Mouse (Mus musculus) kidney, embryonic 16.5 days (tissue): ENCODE results near the gene Klc4. TPM values are rescaled to one million over a fixed set of nuclear protein-coding genes. Genes with fewer than 3 reads are reported as not detected.

Experiments
- ATAC-seq: fragments of 200-750 bp; cut with Nextera tagmentation; 2 replicates; pipeline ENCODE4 v1.8.0; 2017; ENCODE audit warnings: moderate TSS enrichment; ENCODE audit not compliant: low FRiP score, low TSS enrichment
- H3K27ac ChIP-seq: fragments of 300-500 bp; sonication (generic); 2 replicates; pipeline ENCODE4 v1.5.1; 2014; ENCODE audit warnings: low read length
- H3K27me3 ChIP-seq: fragments of 300-500 bp; sonication (generic); 2 replicates; pipeline ENCODE4 v1.6.1; 2014; ENCODE audit warnings: low read length, control low read depth, mixed read lengths; ENCODE audit not compliant: insufficient read depth
- H3K36me3 ChIP-seq: fragments of 300-500 bp; sonication (generic); 2 replicates; pipeline ENCODE4 v1.6.1; 2014; ENCODE audit warnings: low read length, control low read depth, mixed read lengths; ENCODE audit not compliant: insufficient read depth
- H3K4me1 ChIP-seq: fragments of 300-500 bp; sonication (generic); 2 replicates; pipeline ENCODE4 v1.6.1; 2014; ENCODE audit warnings: low read length, control low read depth, mixed read lengths; ENCODE audit not compliant: insufficient read depth
- H3K4me2 ChIP-seq: fragments of 300-500 bp; sonication (generic); replicated peaks from 2 replicates; pipeline ENCODE4 v1.6.1; 2014; ENCODE audit warnings: low read depth, low read length
- H3K4me3 ChIP-seq: fragments of 300-500 bp; sonication (generic); 2 replicates; pipeline ENCODE4 v1.5.1; 2014; ENCODE audit warnings: mild to moderate bottlenecking, low read length
- H3K9ac ChIP-seq: fragments of 300-500 bp; sonication (generic); replicated peaks from 2 replicates; pipeline ENCODE4 v1.6.1; 2014; ENCODE audit warnings: low read length
- H3K9me3 ChIP-seq: fragments of 300-500 bp; sonication (generic); 2 replicates; pipeline ENCODE4 v1.6.1; 2016; ENCODE audit warnings: low read length, control low read depth
- WGBS: fragments of 180-500 bp; shearing (Covaris S2); extraction: QIAGEN DNeasy Blood & Tissue Kit; methylation state at CpG from one replicate; pipeline ENCODE4 v1.1.7; 2014; 5-methylcytosine and 5-hydroxymethylcytosine counted together
- polyA plus RNA-seq: library from polyadenylated mRNA; unstranded; fragments of >200 nt; fragmentation: Nextera tagmentation; extraction: Ambion mirVana; gene quantifications from 2 replicates; pipeline ENCODE4 v1.2.1, GENCODE M21; 2015

Klc4 gene
- polyA plus RNA-seq, 1 experiment from 2014 or later, result 58.0 TPM

- peaks cover under 1% of the 10 kb centered on the region; the same call in 1 of the 2 replicates for H3K4me1 ChIP-seq
- no peaks in the 10 kb centered on the region for H3K27me3 ChIP-seq
- H3K4me3 ChIP-seq, result no peak overlapping the region
- no peak overlapping the region for H3K9ac ChIP-seq
- no peak overlapping the region for H3K27ac ChIP-seq
- ATAC-seq, result no peak
- H3K4me2 ChIP-seq, result no peak overlapping the region
- H3K36me3 ChIP-seq, result peaks cover 87% of the 10 kb centered on the region
- no peaks in the 10 kb centered on the region for H3K9me3 ChIP-seq
- WGBS, result 94% methylated on average over 9 of the region's 9 CpGs
Measured at GRCm38 (mm10) chr17:46661351-46661750, 15.5 kb upstream of the Klc4 start.

GRCm38 (mm10) chr17:46656054-46656453 lies 10.2 kb upstream of the Klc4 start:
- H3K27me3 ChIP-seq, result no peaks in the 10 kb centered on the region
- WGBS, result 54% methylated on average over 6 of the region's 6 CpGs
- no peak overlapping the region for H3K4me3 ChIP-seq
- 0 out of 2 replicates have a peak overlapping the region, but pooled peaks have one; percentile 38 for H3K27ac ChIP-seq
- no peak overlapping the region for H3K9ac ChIP-seq
- H3K9me3 ChIP-seq, result no peaks in the 10 kb centered on the region
- peaks cover 81% of the 10 kb centered on the region for H3K36me3 ChIP-seq
- peaks cover 33% of the 10 kb centered on the region for H3K4me1 ChIP-seq
- ATAC-seq, result no peak
- H3K4me2 ChIP-seq, result no peak overlapping the region

- no peak overlapping the region; the same call in 1 of the 2 replicates for H3K27ac ChIP-seq
- peak overlapping the region; percentile 88 for H3K4me2 ChIP-seq
- H3K4me1 ChIP-seq, result peaks cover 47% of the 10 kb centered on the region
- WGBS, result 58% methylated on average over 20 of the region's 20 CpGs
- no peak for ATAC-seq
- H3K9ac ChIP-seq, result peak overlapping the region; percentile 92
- no peaks in the 10 kb centered on the region for H3K27me3 ChIP-seq
- peaks cover 54% of the 10 kb centered on the region for H3K36me3 ChIP-seq
- peak overlapping the region; percentile 84 for H3K4me3 ChIP-seq
- no peaks in the 10 kb centered on the region for H3K9me3 ChIP-seq
Measured at GRCm38 (mm10) chr17:46651755-46652547, 6.1 kb upstream of the Klc4 start.

- H3K9ac ChIP-seq, result peak overlapping the region; percentile 92
- ATAC-seq, result no peak
- H3K4me2 ChIP-seq, result peak overlapping the region; percentile 88
- peak overlapping the region; percentile 99 for H3K27ac ChIP-seq
- H3K36me3 ChIP-seq, result peaks cover 49% of the 10 kb centered on the region
- no peaks in the 10 kb centered on the region for H3K27me3 ChIP-seq
- WGBS, result 62% methylated on average over 17 of the region's 17 CpGs
- no peaks in the 10 kb centered on the region for H3K9me3 ChIP-seq
- peak overlapping the region; percentile 84 for H3K4me3 ChIP-seq
- H3K4me1 ChIP-seq, result peaks cover 52% of the 10 kb centered on the region
Measured at GRCm38 (mm10) chr17:46651292-46651691, 5.5 kb upstream of the Klc4 start.

- Histone ChIP-seq H3K9ac (peak within 1 kb of the TSS; percentile 92), H3K4me1 (peaks cover 44% of the 10 kb centered on the region), H3K4me3 (peak within 1 kb of the TSS; percentile 84), H3K27me3 (no peaks in the 10 kb centered on the region), H3K27ac (peak within 1 kb of the TSS; percentile 99), H3K36me3 (peaks cover 40% of the 10 kb centered on the region), H3K9me3 (no peaks in the 10 kb centered on the region), H3K4me2 (peak within 1 kb of the TSS; percentile 88)
- WGBS, result under 1% methylated on average over 57 of the region's 58 CpGs
- ATAC-seq, result peak; percentile 95
Measured at GRCm38 (mm10) chr17:46650232-46651031, 4.6 kb upstream of the Klc4 start, which contains the start of gene Cul7. TSS of gene Cul7 (plus strand) at chr17:46650337.

GRCm38 (mm10) chr17:46649811-46650210 lies 4.0 kb upstream of the Klc4 start:
- ATAC-seq, result no peak
- H3K9me3 ChIP-seq, result no peaks in the 10 kb centered on the region
- H3K4me3 ChIP-seq, result peak overlapping the region; percentile 84
- H3K36me3 ChIP-seq, result peaks cover 37% of the 10 kb centered on the region
- peak overlapping the region; percentile 99 for H3K27ac ChIP-seq
- H3K27me3 ChIP-seq, result no peaks in the 10 kb centered on the region
- peak overlapping the region; percentile 88 for H3K4me2 ChIP-seq
- H3K9ac ChIP-seq, result peak overlapping the region; percentile 92
- 23% methylated on average over 15 of the region's 15 CpGs for WGBS
- H3K4me1 ChIP-seq, result peaks cover 50% of the 10 kb centered on the region

- Histone ChIP-seq H3K9me3 (no peaks in the 10 kb centered on the region), H3K4me2 (no peak overlapping the region), H3K4me3 (no peak overlapping the region), H3K9ac (no peak overlapping the region), H3K27ac (no peak overlapping the region), H3K27me3 (no peaks in the 10 kb centered on the region), H3K36me3 (peaks cover 23% of the 10 kb centered on the region), H3K4me1 (peaks cover 56% of the 10 kb centered on the region)
- WGBS, result 94% methylated on average over 9 of the region's 9 CpGs
- ATAC-seq, result no peak
Measured at GRCm38 (mm10) chr17:46648436-46648835, 2.6 kb upstream of the Klc4 start.

- no peaks in the 10 kb centered on the region for H3K9me3 ChIP-seq
- peaks cover 46% of the 10 kb centered on the region for H3K4me1 ChIP-seq
- no peaks in the 10 kb centered on the region for H3K27me3 ChIP-seq
- H3K9ac ChIP-seq, result no peak overlapping the region
- H3K36me3 ChIP-seq, result peaks cover 12% of the 10 kb centered on the region; the same call in 1 of the 2 replicates
- ATAC-seq, result no peak
- no peak overlapping the region for H3K27ac ChIP-seq
- WGBS, result 95% methylated on average over 7 of the region's 7 CpGs
- no peak overlapping the region for H3K4me2 ChIP-seq
- no peak overlapping the region for H3K4me3 ChIP-seq
Measured at GRCm38 (mm10) chr17:46647279-46647678, 1.5 kb upstream of the Klc4 start.

- H3K9me3 ChIP-seq, result no peaks in the 10 kb centered on the region
- peaks cover 36% of the 10 kb centered on the region for H3K4me1 ChIP-seq
- H3K27me3 ChIP-seq, result no peaks in the 10 kb centered on the region
- H3K4me3 ChIP-seq, result peak overlapping the region; percentile 96
- H3K4me2 ChIP-seq, result peak overlapping the region; percentile 88
- peaks cover 19% of the 10 kb centered on the region; the same call in 1 of the 2 replicates for H3K36me3 ChIP-seq
- peak overlapping the region; percentile 89 for H3K9ac ChIP-seq
- WGBS, result 0% methylated on average over 19 of the region's 19 CpGs
- peak overlapping the region; percentile 88 for H3K27ac ChIP-seq
- no peak; the same call in 1 of the 2 replicates for ATAC-seq
Measured at GRCm38 (mm10) chr17:46646322-46646662, 470 bp upstream of the Klc4 start.
